Mouse (Mus musculus): ENCODE data around the gene Prox2.
"Not testable (repeated sequence)": the region's sequence is repeated elsewhere in the genome, so short reads cannot be mapped to it uniquely, and the experiment has no call there.

Gene Prox2

GRCm38 (mm10) chr12:85110698-85111592 lies at the start of gene Prox2, which contains the start of gene Dlst:
Gene Prox2, minus strand, starts transcription at chr12:85110759.
Gene Dlst, plus strand, starts transcription at chr12:85110833.
- DNase-seq: peak; percentile 92

DNA sequence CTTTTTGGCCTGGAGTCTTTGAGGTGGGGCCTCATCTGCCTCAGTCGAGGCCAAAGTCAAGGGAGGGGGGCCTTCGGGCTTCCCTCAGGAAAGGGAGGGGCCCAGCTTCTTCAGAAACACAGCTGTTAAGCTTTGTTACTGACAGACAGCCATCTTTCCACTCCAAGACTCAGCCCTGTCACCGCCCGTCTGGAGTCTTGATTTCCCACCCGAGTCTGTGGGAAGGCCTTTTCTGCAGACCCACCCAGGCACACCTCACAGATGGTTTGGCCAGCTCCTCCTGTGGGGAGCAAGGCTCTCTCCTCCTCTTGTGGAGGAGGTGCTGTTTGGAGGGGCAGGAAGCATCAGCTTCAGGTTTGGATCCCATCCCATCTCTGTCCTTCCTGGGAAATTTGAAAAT lies 49.0 kb upstream of the Prox2 start:
- no peak for DNase-seq

- DNase-seq: no peak
Measured at GRCm38 (mm10) chr12:85158801-85159200, 48.2 kb upstream of the Prox2 start.

DNA sequence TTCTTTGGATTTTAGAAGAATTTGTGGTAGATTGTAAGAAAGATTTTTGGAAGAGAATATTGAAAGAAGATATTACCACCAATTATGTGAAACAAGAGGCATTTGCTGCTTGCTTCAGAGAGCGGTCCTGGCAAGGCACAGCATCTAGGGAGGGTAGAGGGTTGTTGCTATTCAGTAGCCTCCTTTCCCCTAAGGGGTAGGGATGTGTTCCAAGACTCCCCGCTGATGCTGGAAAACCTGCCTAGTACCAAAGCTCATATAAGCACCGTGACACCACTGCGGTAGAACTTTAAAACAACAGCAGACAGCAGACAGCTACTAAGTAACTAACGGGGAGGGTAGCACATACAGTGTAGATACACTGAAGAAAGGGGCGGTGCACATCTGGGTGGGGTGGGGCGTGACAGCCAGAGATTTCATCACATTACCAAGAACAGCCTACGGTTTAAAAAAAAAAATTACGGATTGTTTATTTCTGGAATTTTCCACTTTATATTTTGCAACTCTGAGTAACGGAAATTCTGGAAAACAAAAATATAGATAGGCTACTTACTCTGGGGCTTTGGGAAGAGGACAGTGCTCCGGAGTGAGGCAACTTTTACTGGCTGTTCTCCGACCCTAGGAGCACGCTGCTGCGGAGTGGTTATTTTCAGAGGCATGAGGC lies 47.4 kb upstream of the Prox2 start:
- no peak for DNase-seq

DNA sequence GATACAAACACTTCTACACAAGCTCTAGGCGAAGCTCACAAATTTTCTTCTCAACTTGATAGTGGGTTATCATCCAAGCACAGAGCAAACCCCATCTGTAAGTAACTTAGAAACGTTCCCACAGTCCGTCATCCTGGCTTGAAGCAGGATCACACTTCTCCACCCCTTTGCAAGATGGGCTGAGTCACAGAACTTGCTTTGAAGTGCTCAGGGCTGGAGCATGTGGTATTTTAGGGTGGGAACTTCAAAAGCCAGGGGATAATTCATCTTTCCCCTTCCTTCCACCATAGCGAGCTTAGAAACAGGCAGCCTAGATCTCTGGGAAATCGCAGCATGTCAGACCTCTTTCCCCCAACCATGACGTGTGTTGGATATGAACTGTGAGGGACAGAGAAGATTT lies 45.8 kb upstream of the Prox2 start:
- no peak for DNase-seq

- DNase-seq: no peak
Measured at GRCm38 (mm10) chr12:85153011-85153410, 42.5 kb upstream of the Prox2 start.

- DNase-seq: peak; percentile 64
Measured at GRCm38 (mm10) chr12:85151002-85151774, 40.6 kb upstream of the Prox2 start, which contains the start of gene Rps6kl1. Gene Rps6kl1, minus strand, starts transcription at chr12:85151264.

GRCm38 (mm10) chr12:85150321-85151001 lies 39.9 kb upstream of the Prox2 start:
- no peak for DNase-seq

GRCm38 (mm10) chr12:85146881-85147280 lies 36.3 kb upstream of the Prox2 start:
- DNase-seq: no peak

DNA sequence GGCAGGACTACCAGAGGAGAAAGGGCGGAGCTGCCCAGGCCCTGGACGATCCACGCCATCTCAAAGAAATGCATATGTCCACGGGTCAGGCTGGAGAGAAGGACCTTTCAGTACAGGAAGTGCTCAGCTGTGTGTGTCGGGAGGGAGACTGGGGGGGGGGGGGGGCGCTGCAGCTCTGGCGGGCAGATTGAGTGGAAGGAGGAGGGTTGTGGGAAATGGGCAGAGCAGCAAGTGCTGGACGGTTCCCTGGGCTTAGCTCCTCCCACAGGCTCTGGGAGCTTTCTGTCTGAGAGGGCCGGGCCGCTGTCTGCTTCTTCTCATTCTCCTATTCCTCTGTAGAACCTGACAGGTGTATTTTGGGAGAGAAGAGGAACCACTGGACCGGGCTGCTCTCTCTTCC lies 35.8 kb upstream of the Prox2 start:
- peak; percentile 39 for DNase-seq

DNA sequence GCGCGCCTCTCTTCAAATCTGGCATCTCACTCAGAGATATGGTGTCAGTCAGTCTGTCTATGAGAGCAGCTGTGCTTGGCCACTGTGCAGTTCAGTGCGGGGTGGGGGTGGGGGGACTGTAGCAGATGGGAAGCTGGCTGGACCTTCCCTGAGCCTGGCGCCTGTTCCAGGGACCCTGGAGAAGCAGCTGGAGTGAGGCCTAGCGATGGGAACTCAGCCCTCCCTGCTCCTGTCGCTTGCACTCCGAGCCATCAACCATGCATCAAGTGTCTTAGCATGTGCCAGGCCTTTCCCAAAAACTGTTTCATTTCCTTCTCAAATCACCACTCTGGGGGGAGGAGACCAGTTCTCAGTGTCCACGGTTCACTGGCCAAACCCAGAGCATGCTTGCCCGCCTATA lies 35.1 kb upstream of the Prox2 start:
- no peak for DNase-seq

DNA sequence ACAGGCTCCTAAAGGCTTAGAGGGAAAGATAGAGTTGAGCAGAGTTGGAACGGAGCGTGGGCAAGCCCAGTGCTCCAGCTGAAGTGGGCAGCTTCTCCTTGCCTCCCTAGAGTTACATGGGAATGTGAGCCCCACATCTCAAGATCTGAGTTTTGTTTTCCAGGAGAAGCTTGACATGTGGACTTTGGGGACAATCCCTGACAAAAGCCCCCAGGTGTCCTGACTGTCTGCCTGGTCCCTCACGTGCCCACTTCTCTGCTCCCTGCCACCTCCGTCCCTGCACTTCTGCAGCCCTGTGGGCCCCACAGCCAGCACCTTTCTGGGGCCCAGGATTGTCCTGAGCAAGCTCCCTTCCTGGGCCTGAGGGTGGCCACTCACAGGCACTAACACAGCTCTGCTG lies 34.3 kb upstream of the Prox2 start:
- no peak for DNase-seq

GRCm38 (mm10) chr12:85144276-85144675 lies 33.7 kb upstream of the Prox2 start:
- DNase-seq: not testable (repeated sequence)

DNA sequence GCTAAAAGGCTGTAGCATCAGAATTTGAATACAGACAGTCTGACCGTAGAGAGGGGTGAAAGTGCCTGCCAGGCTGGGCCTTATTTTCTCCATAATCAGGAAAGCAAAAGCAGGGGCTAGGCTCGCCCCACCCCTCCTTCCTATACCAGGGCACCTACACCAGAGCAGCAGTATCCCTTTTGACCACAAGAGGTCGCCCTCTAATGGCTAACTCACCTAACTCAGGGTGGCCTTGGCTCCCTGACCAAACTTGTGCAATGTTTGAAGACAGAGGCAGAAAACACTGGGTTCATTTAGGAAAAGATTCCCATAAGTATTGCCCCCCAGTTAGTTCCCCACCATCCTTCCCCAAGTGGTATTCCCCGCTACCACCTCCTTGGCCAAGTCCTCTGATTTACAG lies 32.2 kb upstream of the Prox2 start:
- DNase-seq: peak; percentile 88

GRCm38 (mm10) chr12:85141096-85141495 lies 30.5 kb upstream of the Prox2 start:
- no peak for DNase-seq

- DNase-seq: no peak
Measured at GRCm38 (mm10) chr12:85140036-85140701, 29.6 kb upstream of the Prox2 start.

DNA sequence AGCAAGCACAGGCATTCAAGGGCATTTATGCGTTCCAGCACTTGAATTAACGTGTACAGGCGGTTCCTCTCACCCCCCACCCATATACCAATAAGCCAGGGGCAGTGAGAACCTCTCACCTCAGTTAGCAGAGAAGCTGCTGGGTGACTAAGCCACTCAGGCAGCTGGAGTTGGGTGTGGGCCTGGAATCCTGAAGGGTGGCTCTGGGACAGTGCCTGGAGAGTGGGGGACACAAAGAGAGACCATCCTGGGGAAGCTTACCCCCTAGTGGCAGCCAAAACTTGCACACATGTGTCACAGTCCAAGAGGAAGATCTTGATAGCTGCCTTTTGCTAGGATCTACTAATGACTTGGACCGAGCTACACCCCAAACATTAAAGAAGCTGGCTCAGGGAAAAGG lies 26.1 kb upstream of the Prox2 start:
- DNase-seq: no peak

DNA sequence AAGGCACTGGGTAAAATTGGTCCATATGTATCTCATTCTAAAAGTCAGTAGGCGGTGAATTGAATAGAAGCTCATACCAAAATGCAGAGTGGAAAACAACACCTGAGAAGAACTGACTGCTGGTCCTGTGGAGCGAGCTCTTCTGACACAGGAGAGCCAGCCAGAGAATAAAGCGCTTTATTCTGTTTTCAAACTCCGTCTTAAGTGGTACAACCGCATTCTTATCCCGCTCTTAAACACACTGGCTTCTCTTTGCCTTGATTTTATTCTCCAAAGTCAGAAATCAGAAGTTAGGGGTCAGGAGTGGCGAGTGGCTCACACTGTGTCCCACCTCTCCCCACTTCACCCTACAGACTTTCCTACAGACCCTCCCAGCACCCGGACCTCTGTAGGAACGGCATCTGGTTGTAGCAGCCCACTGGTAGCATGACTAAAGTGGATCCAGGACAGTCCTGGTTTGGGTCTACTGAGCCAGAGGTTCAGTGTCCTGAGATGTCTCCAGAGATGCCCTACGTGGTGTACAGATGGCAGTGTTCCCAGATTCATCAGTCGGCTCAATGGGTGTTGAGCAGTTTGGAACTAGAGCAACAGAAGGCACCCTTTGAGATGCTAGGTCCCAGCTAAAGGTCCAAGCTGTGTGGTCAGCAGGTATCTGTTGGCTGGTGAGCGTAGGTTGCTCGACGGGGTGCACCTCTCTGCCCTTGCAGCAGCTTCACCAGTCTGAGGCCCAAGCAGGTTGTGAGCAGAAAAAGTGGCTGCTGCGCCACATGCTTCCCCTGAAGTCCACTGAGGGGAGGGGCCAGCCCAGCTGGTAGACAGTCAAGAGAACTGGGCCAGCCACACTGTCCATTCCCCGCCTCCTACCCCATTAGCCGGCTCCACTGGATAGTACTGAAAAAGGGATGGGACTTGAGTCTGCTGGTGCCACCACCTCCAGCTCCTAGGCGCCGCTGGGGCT lies 25.2 kb upstream of the Prox2 start:
- DNase-seq: no peak

DNA sequence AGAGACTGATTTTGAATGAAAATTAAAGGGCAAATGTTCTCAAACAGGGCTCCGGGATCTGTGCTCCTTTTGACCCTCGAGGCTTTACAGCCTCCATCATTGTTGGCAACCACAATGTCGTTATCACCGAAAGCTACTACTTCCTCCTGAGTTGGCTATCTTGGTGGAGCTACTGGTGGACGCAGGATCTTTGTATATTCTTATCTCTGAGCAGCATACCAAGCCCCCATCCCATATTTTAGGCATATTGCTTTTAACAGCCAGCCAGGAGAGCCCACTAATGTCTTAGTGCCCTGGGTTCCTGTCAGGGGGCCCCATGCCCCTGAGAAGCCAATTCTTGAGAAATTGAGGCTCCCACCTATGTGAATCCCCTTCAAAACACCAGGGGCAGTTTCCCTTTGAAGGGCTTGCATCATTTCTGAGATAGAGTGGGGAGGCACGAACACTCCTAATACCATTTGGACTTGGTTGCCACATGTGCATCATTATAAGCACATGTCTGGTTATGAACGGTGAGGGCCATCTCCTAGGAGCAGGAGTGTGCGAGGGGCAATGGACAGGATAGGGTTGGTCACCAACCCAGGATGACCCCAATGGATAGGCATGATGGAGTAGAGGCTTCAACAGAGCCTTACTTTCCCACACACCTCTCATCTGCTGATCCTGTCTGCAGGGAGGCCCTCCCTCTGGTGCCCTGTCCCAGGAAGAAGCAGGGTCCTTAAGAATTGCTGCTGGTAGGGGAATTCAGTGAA lies 23.7 kb upstream of the Prox2 start:
- DNase-seq: no peak

DNA sequence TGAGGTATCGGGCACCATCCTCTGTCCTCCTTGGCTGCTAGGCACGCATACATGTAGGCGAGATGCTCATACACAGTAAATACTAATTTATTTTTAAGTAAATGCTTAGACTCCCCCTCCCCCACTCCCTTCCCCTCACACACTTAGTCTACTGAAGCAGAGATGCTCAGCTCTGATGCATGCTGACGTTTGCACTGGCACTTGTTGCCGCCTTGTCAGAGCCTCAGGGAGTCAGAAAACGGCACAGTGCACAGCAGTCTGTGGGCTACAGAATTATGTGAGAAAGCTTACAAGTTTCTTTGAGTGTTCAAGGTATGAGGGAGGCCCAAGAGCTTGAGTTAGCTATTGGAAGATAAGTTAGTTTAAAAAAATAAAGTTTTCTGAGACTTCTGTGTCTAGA lies 20.8 kb upstream of the Prox2 start:
- DNase-seq: no peak
